Mouse (Mus musculus) lung, embryonic 14.5 days (tissue): ENCODE measurements around the gene Zyg11a. TPM values are rescaled to one million over a fixed set of nuclear protein-coding genes. Genes with fewer than 3 reads are reported as not detected.
A peak's percentile ranks its signal among the peaks of the same experiment; 100 is the strongest.
"Not testable (repeated sequence)": the region's sequence is repeated elsewhere in the genome, so short reads cannot be mapped to it uniquely, and the experiment has no call there.

Experiments
- ATAC-seq: fragments of 200-750 bp; cut with Nextera tagmentation; 2 replicates; pipeline ENCODE4 v1.8.0; 2017; ENCODE audit warnings: mild to moderate bottlenecking, moderate TSS enrichment, moderate library complexity; ENCODE audit not compliant: insufficient read depth
- DNase-seq: peaks from one replicate; pipeline ENCODE4 v3.0.0-alpha.2; 2015
- H3K27ac ChIP-seq: fragments of 300-500 bp; sonication (generic); 2 replicates; pipeline ENCODE4 v1.5.1; 2014; ENCODE audit warnings: low read depth, mild to moderate bottlenecking, moderate library complexity
- H3K27me3 ChIP-seq: fragments of 300-500 bp; sonication (generic); 2 replicates; pipeline ENCODE4 v1.6.1; 2014; ENCODE audit warnings: low read length, control low read depth; ENCODE audit not compliant: insufficient read depth
- H3K36me3 ChIP-seq: fragments of 300-500 bp; sonication (generic); 2 replicates; pipeline ENCODE4 v1.6.1; 2014; ENCODE audit warnings: control low read depth; ENCODE audit not compliant: insufficient read depth
- H3K4me1 ChIP-seq: fragments of 300-500 bp; sonication (generic); 2 replicates; pipeline ENCODE4 v1.6.1; 2014; ENCODE audit warnings: antibody characterized with exemption, control low read depth; ENCODE audit not compliant: insufficient read depth
- H3K4me2 ChIP-seq: fragments of 300-500 bp; sonication (generic); 2 replicates; pipeline ENCODE4 v1.6.1; 2014; ENCODE audit warnings: mild to moderate bottlenecking
- H3K4me3 ChIP-seq: fragments of 300-500 bp; sonication (generic); 2 replicates; pipeline ENCODE4 v1.5.1; 2014; ENCODE audit warnings: low read depth, low read length
- H3K9ac ChIP-seq: fragments of 300-500 bp; sonication (generic); 2 replicates; pipeline ENCODE4 v1.6.1; 2014
- H3K9me3 ChIP-seq: fragments of 300-500 bp; sonication (generic); 2 replicates; pipeline ENCODE4 v1.6.1; 2016; ENCODE audit warnings: low read depth, low read length, control low read depth
- CTCF ChIP-seq: IDR thresholded peaks from 2 replicates; pipeline ENCODE4 v1.5.1; 2016; ENCODE audit warnings: antibody characterized with exemption, low read depth
- WGBS: fragments of 180-500 bp; shearing (Covaris S2); extraction: QIAGEN DNeasy Blood & Tissue Kit; methylation state at CpG from one replicate; pipeline ENCODE4 v1.1.7; 2014; 5-methylcytosine and 5-hydroxymethylcytosine counted together
- polyA plus RNA-seq: library from polyadenylated mRNA; unstranded; fragments of >200 nt; fragmentation: Nextera tagmentation; extraction: Ambion mirVana; gene quantifications from 2 replicates; pipeline ENCODE4 v1.2.1, GENCODE M21; 2014

Zyg11a gene
- polyA plus RNA-seq, 1 experiment from 2014 or later, result 0.11 TPM

DNA sequence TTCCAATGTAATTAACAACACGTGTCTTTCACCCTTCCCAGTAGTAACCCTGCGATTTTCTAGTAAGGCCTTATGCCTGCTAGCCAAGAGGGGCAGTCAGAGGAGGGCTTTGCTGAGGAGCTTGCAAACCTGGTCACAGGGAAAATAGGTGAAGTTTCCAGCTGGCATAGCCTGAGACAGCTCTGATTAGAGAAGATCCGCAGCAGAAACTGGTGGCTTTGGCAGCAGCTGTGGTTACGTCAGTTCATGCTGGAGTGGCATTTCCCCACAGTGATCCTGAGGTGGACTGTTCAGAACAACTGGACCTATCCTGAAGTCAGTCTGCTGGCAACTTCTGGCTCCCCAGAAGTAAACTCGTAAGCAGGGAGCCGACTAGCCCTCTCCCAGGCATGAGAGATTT is 49.8 kb downstream of the Zyg11a start:
- no peaks in the 10 kb centered on the region for H3K27me3 ChIP-seq
- H3K4me2 ChIP-seq, result no peak overlapping the region
- peaks cover 4% of the 10 kb centered on the region; the same call in 1 of the 2 replicates for H3K36me3 ChIP-seq
- ATAC-seq (no peak), DNase-seq (no peak)
- no peak for TF ChIP-seq CTCF
- H3K4me3 ChIP-seq, result no peak overlapping the region
- H3K27ac ChIP-seq, result no peak overlapping the region
- H3K9me3 ChIP-seq, result no peaks in the 10 kb centered on the region
- 69% methylated on average over 6 of the region's 6 CpGs for WGBS
- H3K9ac ChIP-seq, result no peak overlapping the region
- H3K4me1 ChIP-seq, result no peaks in the 10 kb centered on the region

DNA sequence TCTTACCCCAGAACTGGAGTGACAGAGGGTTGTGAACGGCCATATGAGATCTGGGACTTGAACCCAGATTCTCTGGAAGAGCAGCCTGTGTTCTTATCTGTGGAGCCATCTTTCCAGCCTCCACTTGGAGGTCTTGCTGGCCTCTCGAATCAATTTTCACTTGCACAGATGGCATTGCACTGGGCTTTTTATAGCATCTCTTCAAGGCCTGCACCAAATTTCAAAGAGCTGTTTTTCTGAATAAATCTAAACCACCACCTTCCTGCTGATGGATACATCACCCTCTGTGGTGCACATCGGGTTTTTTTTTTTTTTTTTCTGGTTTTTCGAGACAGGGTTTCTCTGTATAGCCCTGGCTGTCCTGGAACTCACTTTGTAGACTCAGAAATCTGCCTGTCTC is 51.0 kb downstream of the Zyg11a start:
- Histone ChIP-seq H3K27me3 (no peaks in the 10 kb centered on the region), H3K9ac (no peak overlapping the region), H3K4me2 (no peak overlapping the region), H3K4me1 (no peaks in the 10 kb centered on the region), H3K9me3 (no peaks in the 10 kb centered on the region), H3K27ac (no peak overlapping the region), H3K36me3 (peaks cover 4% of the 10 kb centered on the region; the same call in 1 of the 2 replicates), H3K4me3 (no peak overlapping the region)
- ATAC-seq (no peak), DNase-seq (no peak)
- WGBS, result 72% methylated on average over 4 of the region's 4 CpGs
- no peak for TF ChIP-seq CTCF

DNA sequence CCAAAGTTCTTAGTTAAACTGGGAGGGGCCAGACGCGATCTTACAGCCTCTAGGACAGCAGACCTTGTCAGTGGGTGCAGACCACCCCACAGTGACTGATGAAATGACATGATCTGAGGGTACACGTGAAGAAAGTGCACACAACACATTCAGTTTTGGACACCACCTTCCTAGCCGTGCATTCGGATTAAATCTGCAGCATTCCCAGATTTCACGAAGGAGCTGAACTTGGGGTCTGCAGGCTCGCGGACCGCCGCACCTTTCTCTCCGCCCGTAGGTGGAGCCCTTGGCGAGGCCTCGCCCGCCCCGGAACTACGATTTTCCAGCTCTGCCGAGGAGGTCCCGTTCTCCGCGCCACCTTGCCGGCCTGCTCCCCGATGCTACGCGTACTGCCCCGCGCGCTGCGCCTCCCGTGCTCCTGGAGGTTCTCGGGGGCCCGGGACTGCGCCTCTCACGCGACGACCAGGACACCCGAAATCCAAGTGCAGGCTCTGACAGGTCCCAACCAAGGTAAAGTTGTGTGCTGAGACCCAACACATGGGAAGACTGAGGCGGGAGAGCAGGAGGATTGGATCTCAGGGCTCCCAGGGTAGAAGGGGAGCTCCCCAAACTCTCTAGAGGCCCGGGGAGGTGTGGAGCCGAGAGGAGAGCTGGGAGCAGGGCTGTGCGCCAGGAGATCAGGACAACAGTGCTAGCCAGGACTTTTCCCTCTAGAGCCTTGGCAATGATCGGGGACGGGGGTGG is 52.5 kb downstream of the Zyg11a start, which contains the start of gene Echdc2:
Gene Echdc2, plus strand, starts transcription at position 286 of the 744 bp plus-strand sequence.
- Histone ChIP-seq H3K27ac (peak within 1 kb of the TSS; percentile 33; the same call in 1 of the 2 replicates), H3K4me1 (no peaks in the 10 kb centered on the region), H3K36me3 (no peaks in the 10 kb centered on the region), H3K9ac (peak within 1 kb of the TSS; percentile 85), H3K27me3 (no peaks in the 10 kb centered on the region), H3K4me2 (peak within 1 kb of the TSS; percentile 96), H3K9me3 (no peaks in the 10 kb centered on the region), H3K4me3 (peak within 1 kb of the TSS; percentile 64)
- peak; percentile 77 for ATAC-seq
- peak; percentile 55 for TF ChIP-seq CTCF
- DNase-seq, result peak; percentile 78
- under 1% methylated on average over 43 of the region's 43 CpGs for WGBS

DNA sequence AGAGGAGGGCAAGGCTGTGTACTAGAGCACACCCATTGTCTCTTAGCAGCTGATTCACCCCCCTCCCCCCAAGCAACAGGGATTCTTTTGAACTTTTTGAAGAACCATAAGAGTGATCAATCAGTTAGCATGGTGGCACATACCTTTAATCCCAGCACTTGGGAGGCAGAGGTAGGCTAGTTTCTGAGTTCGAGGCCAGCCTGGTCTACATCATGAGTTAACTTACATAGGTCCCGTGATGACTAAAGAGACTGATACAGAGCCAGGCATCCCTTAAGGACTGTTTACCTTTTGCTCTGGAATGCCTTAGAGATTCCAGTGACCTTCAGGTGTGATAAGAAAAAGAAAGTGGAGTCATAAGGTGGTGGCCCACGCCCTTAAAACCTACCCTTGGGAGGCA is 54.6 kb downstream of the Zyg11a start:
- Histone ChIP-seq H3K4me3 (no peak overlapping the region), H3K9me3 (no peaks in the 10 kb centered on the region), H3K27me3 (no peaks in the 10 kb centered on the region), H3K36me3 (no peaks in the 10 kb centered on the region), H3K27ac (no peak overlapping the region), H3K4me1 (no peaks in the 10 kb centered on the region), H3K4me2 (no peak overlapping the region), H3K9ac (no peak overlapping the region)
- ATAC-seq (no peak), DNase-seq (no peak)
- TF ChIP-seq CTCF, result no peak
- 69% methylated on average over 3 of the region's 3 CpGs for WGBS

DNA sequence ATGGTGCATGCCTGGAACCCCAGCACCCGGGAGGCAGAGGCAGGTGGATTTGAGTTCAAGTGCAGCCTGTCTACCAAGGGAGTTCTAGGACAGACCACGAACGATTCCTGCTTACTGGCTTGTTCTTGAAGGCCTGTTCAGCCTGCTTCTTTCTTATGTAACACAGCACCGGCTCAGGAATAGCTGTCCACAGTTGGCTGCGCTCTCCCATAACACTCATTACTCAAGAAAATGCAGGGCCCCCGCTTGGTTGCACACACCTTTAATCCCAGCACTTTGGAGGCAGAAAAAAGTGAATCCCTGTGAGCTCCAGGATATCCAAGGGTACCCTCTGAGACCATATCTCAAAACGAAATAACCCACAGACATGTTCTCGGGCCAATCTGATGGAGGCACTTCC is 55.9 kb downstream of the Zyg11a start:
- Histone ChIP-seq H3K27me3 (no peaks in the 10 kb centered on the region), H3K27ac (no peak overlapping the region), H3K4me3 (no peak overlapping the region), H3K9me3 (no peaks in the 10 kb centered on the region), H3K36me3 (no peaks in the 10 kb centered on the region), H3K4me2 (no peak overlapping the region), H3K4me1 (no peaks in the 10 kb centered on the region), H3K9ac (no peak overlapping the region)
- DNase-seq (no peak), ATAC-seq (no peak)
- WGBS, result 88% methylated on average over 8 of the region's 8 CpGs
- TF ChIP-seq CTCF, result no peak

DNA sequence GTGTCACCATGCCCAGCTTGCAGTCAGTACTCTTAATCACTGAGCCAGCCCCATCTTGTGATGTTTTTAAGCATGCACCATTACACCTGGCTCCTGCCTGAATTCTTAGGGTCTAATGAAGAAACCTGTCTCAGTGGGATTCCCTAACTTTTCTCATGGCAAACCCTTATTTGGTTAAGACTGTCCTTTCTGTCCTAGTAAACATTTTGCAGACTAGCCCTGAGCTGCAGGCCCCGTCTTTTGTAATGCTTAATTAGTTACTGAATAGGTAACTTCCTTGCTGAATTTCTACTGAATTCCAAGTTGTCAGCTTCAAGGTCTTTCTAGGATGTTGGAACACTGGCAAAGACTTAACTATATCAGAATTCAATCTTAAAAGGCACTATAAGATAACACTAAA is 62.7 kb downstream of the Zyg11a start:
- H3K36me3 ChIP-seq, H3K4me2 ChIP-seq, H3K27me3 ChIP-seq, H3K9me3 ChIP-seq, H3K4me1 ChIP-seq, ATAC-seq, H3K4me3 ChIP-seq, H3K9ac ChIP-seq, H3K27ac ChIP-seq, DNase-seq: not testable (repeated sequence)
- 76% methylated on average over 1 of the region's 1 CpGs for WGBS

DNA sequence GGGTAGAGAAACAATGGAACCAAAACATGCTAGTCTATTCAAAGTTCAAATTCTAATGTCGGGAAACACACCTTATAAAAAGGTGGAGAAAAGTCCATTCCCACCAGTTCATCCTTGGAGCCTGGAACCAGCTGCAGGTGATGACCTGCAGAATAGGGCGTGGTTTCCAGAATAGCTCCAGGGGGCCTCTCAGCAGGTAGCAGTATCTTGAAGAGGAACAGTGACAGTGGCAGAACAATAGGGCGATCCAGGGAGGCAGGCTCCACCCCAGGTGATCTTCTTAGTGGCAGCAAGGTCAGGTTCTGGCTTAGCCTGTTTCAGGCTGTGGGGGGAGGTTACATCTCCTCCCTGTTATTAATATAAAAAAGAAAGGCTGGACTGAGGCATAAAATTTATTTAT is 72.3 kb downstream of the Zyg11a start:
- 41% methylated on average over 3 of the region's 3 CpGs for WGBS
- not testable (repeated sequence) for H3K9ac ChIP-seq

More for the DNA sequence above, 72.3 kb downstream of the Zyg11a start:
- H3K4me2 ChIP-seq, H3K36me3 ChIP-seq, H3K27me3 ChIP-seq, H3K4me1 ChIP-seq, DNase-seq, H3K4me3 ChIP-seq, H3K27ac ChIP-seq, H3K9me3 ChIP-seq, ATAC-seq: not testable (repeated sequence)
